Mouse (Mus musculus) kidney, embryonic 16.5 days (tissue): ENCODE measurements around the gene Notch4. TPM values are rescaled to one million over a fixed set of nuclear protein-coding genes. Genes with fewer than 3 reads are reported as not detected.
"Not testable (repeated sequence)": the region's sequence is repeated elsewhere in the genome, so short reads cannot be mapped to it uniquely, and the experiment has no call there.

Experiments
- ATAC-seq: fragments of 200-750 bp; cut with Nextera tagmentation; 2 replicates; pipeline ENCODE4 v1.8.0; 2017; ENCODE audit warnings: moderate TSS enrichment; ENCODE audit not compliant: low FRiP score, low TSS enrichment
- H3K27ac ChIP-seq: fragments of 300-500 bp; sonication (generic); 2 replicates; pipeline ENCODE4 v1.5.1; 2014; ENCODE audit warnings: low read length
- H3K27me3 ChIP-seq: fragments of 300-500 bp; sonication (generic); 2 replicates; pipeline ENCODE4 v1.6.1; 2014; ENCODE audit warnings: low read length, control low read depth, mixed read lengths; ENCODE audit not compliant: insufficient read depth
- H3K36me3 ChIP-seq: fragments of 300-500 bp; sonication (generic); 2 replicates; pipeline ENCODE4 v1.6.1; 2014; ENCODE audit warnings: low read length, control low read depth, mixed read lengths; ENCODE audit not compliant: insufficient read depth
- H3K4me1 ChIP-seq: fragments of 300-500 bp; sonication (generic); 2 replicates; pipeline ENCODE4 v1.6.1; 2014; ENCODE audit warnings: low read length, control low read depth, mixed read lengths; ENCODE audit not compliant: insufficient read depth
- H3K4me2 ChIP-seq: fragments of 300-500 bp; sonication (generic); replicated peaks from 2 replicates; pipeline ENCODE4 v1.6.1; 2014; ENCODE audit warnings: low read depth, low read length
- H3K4me3 ChIP-seq: fragments of 300-500 bp; sonication (generic); 2 replicates; pipeline ENCODE4 v1.5.1; 2014; ENCODE audit warnings: mild to moderate bottlenecking, low read length
- H3K9ac ChIP-seq: fragments of 300-500 bp; sonication (generic); replicated peaks from 2 replicates; pipeline ENCODE4 v1.6.1; 2014; ENCODE audit warnings: low read length
- H3K9me3 ChIP-seq: fragments of 300-500 bp; sonication (generic); 2 replicates; pipeline ENCODE4 v1.6.1; 2016; ENCODE audit warnings: low read length, control low read depth
- WGBS: fragments of 180-500 bp; shearing (Covaris S2); extraction: QIAGEN DNeasy Blood & Tissue Kit; methylation state at CpG from one replicate; pipeline ENCODE4 v1.1.7; 2014; 5-methylcytosine and 5-hydroxymethylcytosine counted together
- polyA plus RNA-seq: library from polyadenylated mRNA; unstranded; fragments of >200 nt; fragmentation: Nextera tagmentation; extraction: Ambion mirVana; gene quantifications from 2 replicates; pipeline ENCODE4 v1.2.1, GENCODE M21; 2015

The Notch4 gene
- polyA plus RNA-seq: 7.6 and 12.0 TPM in 2 replicates

GRCm38 (mm10) chr17:34564003-34564421 is at the start of gene Notch4:
Gene Notch4, plus strand, starts transcription at chr17:34564268.
- WGBS: 3% methylated on average over 6 of the region's 6 CpGs
- Histone ChIP-seq H3K4me1 (peaks cover 18% of the 10 kb centered on the region), H3K9ac (peak within 1 kb of the TSS; percentile 53), H3K4me2 (peak within 1 kb of the TSS; percentile 47), H3K27ac (peak within 1 kb of the TSS; percentile 76), H3K36me3 (no peaks in the 10 kb centered on the region), H3K9me3 (no peaks in the 10 kb centered on the region), H3K27me3 (no peaks in the 10 kb centered on the region), H3K4me3 (peak within 1 kb of the TSS; percentile 24)
- ATAC-seq: peak; percentile 79

GRCm38 (mm10) chr17:34516514-34516913 is 47.6 kb upstream of the Notch4 start:
- no peaks in the 10 kb centered on the region for H3K36me3 ChIP-seq
- H3K4me2 ChIP-seq: no peak overlapping the region
- no peak overlapping the region for H3K9ac ChIP-seq
- no peak for ATAC-seq
- H3K4me1 ChIP-seq: no peaks in the 10 kb centered on the region
- WGBS: 83% methylated on average over 2 of the region's 2 CpGs
- H3K27me3 ChIP-seq: no peaks in the 10 kb centered on the region
- no peaks in the 10 kb centered on the region for H3K9me3 ChIP-seq
- H3K27ac ChIP-seq: no peak overlapping the region
- no peak overlapping the region for H3K4me3 ChIP-seq

GRCm38 (mm10) chr17:34517252-34517651 is 46.8 kb upstream of the Notch4 start, which contains the start of gene Btnl6:
Gene Btnl6, minus strand, starts transcription at chr17:34517352.
- Histone ChIP-seq H3K27ac (no peak within 1 kb of the TSS), H3K9me3 (no peaks in the 10 kb centered on the region), H3K36me3 (no peaks in the 10 kb centered on the region), H3K27me3 (no peaks in the 10 kb centered on the region), H3K9ac (no peak within 1 kb of the TSS), H3K4me1 (no peaks in the 10 kb centered on the region), H3K4me3 (no peak within 1 kb of the TSS), H3K4me2 (no peak within 1 kb of the TSS)
- WGBS: 91% methylated on average over 4 of the region's 4 CpGs
- no peak for ATAC-seq

- no peaks in the 10 kb centered on the region for H3K9me3 ChIP-seq
- H3K27ac ChIP-seq: no peak overlapping the region
- no peak for ATAC-seq
- 93% methylated on average over 4 of the region's 4 CpGs for WGBS
- no peak overlapping the region for H3K4me2 ChIP-seq
- H3K36me3 ChIP-seq: no peaks in the 10 kb centered on the region
- H3K4me1 ChIP-seq: no peaks in the 10 kb centered on the region
- no peaks in the 10 kb centered on the region for H3K27me3 ChIP-seq
- no peak overlapping the region for H3K9ac ChIP-seq
- no peak overlapping the region for H3K4me3 ChIP-seq
Measured at GRCm38 (mm10) chr17:34517795-34518194, 46.3 kb upstream of the Notch4 start.

GRCm38 (mm10) chr17:34518571-34518970 is 45.5 kb upstream of the Notch4 start:
- not testable (repeated sequence) for H3K27me3 ChIP-seq, H3K4me2 ChIP-seq, H3K27ac ChIP-seq, H3K9ac ChIP-seq, H3K4me3 ChIP-seq, ATAC-seq, H3K4me1 ChIP-seq, H3K36me3 ChIP-seq, H3K9me3 ChIP-seq
- 68% methylated on average over 3 of the region's 3 CpGs for WGBS

- Histone ChIP-seq H3K27me3 (no peaks in the 10 kb centered on the region), H3K4me3 (no peak overlapping the region), H3K4me2 (no peak overlapping the region), H3K36me3 (no peaks in the 10 kb centered on the region), H3K9ac (no peak overlapping the region), H3K9me3 (no peaks in the 10 kb centered on the region), H3K4me1 (no peaks in the 10 kb centered on the region), H3K27ac (no peak overlapping the region)
- no peak for ATAC-seq
- WGBS: 78% methylated on average over 1 of the region's 1 CpGs
Measured at GRCm38 (mm10) chr17:34519001-34519400, 45.1 kb upstream of the Notch4 start.

- whole genome bisulfite sequencing: 88% methylated on average over 3 of the region's 3 CpGs
- no peak overlapping the region for H3K4me2 ChIP-seq
- no peak for ATAC-seq
- no peak overlapping the region for H3K27ac ChIP-seq
- no peaks in the 10 kb centered on the region for H3K9me3 ChIP-seq
- no peaks in the 10 kb centered on the region for H3K27me3 ChIP-seq
- no peaks in the 10 kb centered on the region for H3K4me1 ChIP-seq
- no peak overlapping the region for H3K4me3 ChIP-seq
- H3K9ac ChIP-seq: no peak overlapping the region
- H3K36me3 ChIP-seq: no peaks in the 10 kb centered on the region
Measured at GRCm38 (mm10) chr17:34532671-34533070, 31.4 kb upstream of the Notch4 start.

- H3K4me1 ChIP-seq, H3K27me3 ChIP-seq, H3K9ac ChIP-seq, ATAC-seq, H3K4me3 ChIP-seq, H3K9me3 ChIP-seq, H3K4me2 ChIP-seq, H3K27ac ChIP-seq, H3K36me3 ChIP-seq: not testable (repeated sequence)
- 94% methylated on average over 12 of the region's 13 CpGs for WGBS
Measured at GRCm38 (mm10) chr17:34543567-34543966, 20.5 kb upstream of the Notch4 start.

- Histone ChIP-seq H3K36me3 (no peaks in the 10 kb centered on the region), H3K4me3 (no peak overlapping the region), H3K27ac (no peak overlapping the region), H3K9me3 (no peaks in the 10 kb centered on the region), H3K27me3 (no peaks in the 10 kb centered on the region), H3K9ac (no peak overlapping the region), H3K4me1 (no peaks in the 10 kb centered on the region), H3K4me2 (no peak overlapping the region)
- ATAC-seq: no peak
- 95% methylated on average over 1 of the region's 1 CpGs for WGBS
Measured at GRCm38 (mm10) chr17:34546797-34547196, 17.3 kb upstream of the Notch4 start.

- 89% methylated on average over 4 of the region's 4 CpGs for whole genome bisulfite sequencing
- no peak for ATAC-seq
- no peak overlapping the region for H3K27ac ChIP-seq
Measured at GRCm38 (mm10) chr17:34547601-34548000, 16.5 kb upstream of the Notch4 start.

More at GRCm38 (mm10) chr17:34547601-34548000, 16.5 kb upstream of the Notch4 start:
- H3K4me1 ChIP-seq: no peaks in the 10 kb centered on the region
- no peaks in the 10 kb centered on the region for H3K27me3 ChIP-seq
- no peak overlapping the region for H3K9ac ChIP-seq
- no peak overlapping the region for H3K4me3 ChIP-seq
- no peaks in the 10 kb centered on the region for H3K36me3 ChIP-seq
- no peak overlapping the region for H3K4me2 ChIP-seq
- H3K9me3 ChIP-seq: no peaks in the 10 kb centered on the region
